Mouse (Mus musculus) kidney, adult 2 months (tissue): Measurements from ENCODE around the gene 1700028K03Rik.

ENCODE experiments used
- CTCF ChIP-seq: fragments of 200-500 bp; conservative IDR thresholded peaks from 2 replicates; pipeline ENCODE4 v1.5.1; 2011; ENCODE audit warnings: low read depth, mild to moderate bottlenecking, control low read depth, low read length, moderate library complexity, mixed read lengths; ENCODE audit not compliant: insufficient read depth, insufficient read length
- POLR2A ChIP-seq: fragments of 200-500 bp; IDR thresholded peaks from one replicate; pipeline ENCODE4 v1.6.1; 2011; ENCODE audit warnings: low read depth, low read length, control low read depth

DNA sequence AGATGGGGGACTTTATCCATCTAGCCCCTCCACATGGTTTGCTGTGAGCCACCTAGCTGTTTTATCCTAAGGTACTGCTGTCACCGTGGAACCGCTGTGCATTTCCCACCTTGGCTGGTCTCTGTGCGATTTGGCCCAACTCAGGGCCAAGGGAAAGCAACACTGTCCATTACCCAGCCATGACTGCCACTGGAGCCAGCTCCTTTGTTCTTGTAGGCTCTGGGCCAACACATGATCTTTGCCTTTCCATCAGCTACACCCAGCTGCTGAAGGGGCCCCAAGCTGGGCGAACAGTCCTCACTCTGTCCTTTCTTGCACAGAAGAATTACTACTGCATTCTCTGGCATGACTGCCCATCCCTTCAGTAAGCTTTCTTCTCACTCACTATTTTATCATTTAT, 15.9 kb upstream of the 1700028K03Rik start:
- TF ChIP-seq CTCF = no peak
- no peak for TF ChIP-seq POLR2A
